Mouse (Mus musculus) kidney, embryonic 15.5 days (tissue): ENCODE measurements around the gene Olfr1494. TPM values are rescaled to one million over a fixed set of nuclear protein-coding genes. Genes with fewer than 3 reads are reported as not detected.

Source experiments
- ATAC-seq: fragments of 200-750 bp; cut with Nextera tagmentation; replicated peaks from 2 replicates; pipeline ENCODE4 v1.8.0; 2017; ENCODE audit warnings: moderate TSS enrichment; ENCODE audit not compliant: low FRiP score
- H3K27ac ChIP-seq: fragments of 300-500 bp; sonication (generic); 2 replicates; pipeline ENCODE4 v1.5.1; 2015; ENCODE audit warnings: mild to moderate bottlenecking, inconsistent platforms
- H3K27me3 ChIP-seq: fragments of 300-500 bp; sonication (generic); 2 replicates; pipeline ENCODE4 v1.6.1; 2015; ENCODE audit warnings: inconsistent platforms
- H3K36me3 ChIP-seq: fragments of 300-500 bp; sonication (generic); 2 replicates; pipeline ENCODE4 v1.6.1; 2015; ENCODE audit warnings: inconsistent platforms
- H3K4me1 ChIP-seq: fragments of 300-500 bp; sonication (generic); 2 replicates; pipeline ENCODE4 v1.6.1; 2015; ENCODE audit warnings: inconsistent platforms
- H3K4me2 ChIP-seq: fragments of 300-500 bp; sonication (generic); 2 replicates; pipeline ENCODE4 v1.6.1; 2015; ENCODE audit warnings: moderate library complexity, mild to moderate bottlenecking, inconsistent platforms
- H3K4me3 ChIP-seq: fragments of 300-500 bp; sonication (generic); replicated peaks from 2 replicates; pipeline ENCODE4 v1.5.1; 2015; ENCODE audit warnings: mild to moderate bottlenecking, inconsistent platforms
- H3K9ac ChIP-seq: fragments of 300-500 bp; sonication (generic); 2 replicates; pipeline ENCODE4 v1.6.1; 2015; ENCODE audit warnings: mild to moderate bottlenecking, inconsistent platforms
- H3K9me3 ChIP-seq: fragments of 300-500 bp; sonication (generic); replicated peaks from 2 replicates; pipeline ENCODE4 v1.6.1; 2016; ENCODE audit warnings: inconsistent platforms
- WGBS: fragments of 180-500 bp; shearing (Covaris S2); methylation state at CpG from one replicate; pipeline ENCODE4 v1.1.7; 2015; ENCODE audit warnings: mixed read lengths; 5-methylcytosine and 5-hydroxymethylcytosine counted together
- polyA plus RNA-seq: library from polyadenylated mRNA; unstranded; fragments of >200 nt; fragmentation: Nextera tagmentation; extraction: Ambion mirVana; gene quantifications from 2 replicates; pipeline ENCODE4 v1.2.1, GENCODE M21; 2015

Olfr1494 gene
- polyA plus RNA-seq = not detected in 2 replicates

DNA sequence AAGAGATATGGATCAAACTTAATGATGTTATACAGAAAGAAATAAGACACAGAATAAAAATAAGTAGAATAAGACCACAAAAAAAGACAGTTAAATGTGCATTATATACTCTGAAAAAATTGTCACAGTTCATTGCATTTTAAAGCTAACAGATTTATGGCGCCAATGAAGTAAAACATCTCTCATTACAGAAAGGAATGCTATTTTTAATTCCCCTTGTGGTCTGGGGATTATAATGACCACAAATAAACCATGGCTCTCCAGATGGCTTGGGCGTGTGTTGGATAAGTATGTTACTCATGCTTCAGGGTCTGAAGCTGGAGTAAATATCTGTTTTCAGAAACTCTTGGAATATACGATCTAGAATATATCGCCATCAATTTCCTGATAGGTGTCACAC is at the start of gene Olfr1494:
TSS of gene Olfr1494 (plus strand) at position 301 of the 400 bp plus-strand sequence.
- H3K9me3 ChIP-seq = no peaks in the 10 kb centered on the region
- 78% methylated on average over 4 of the region's 4 CpGs for WGBS
- H3K9ac ChIP-seq = no peak within 1 kb of the TSS
- H3K36me3 ChIP-seq = no peaks in the 10 kb centered on the region
- H3K4me1 ChIP-seq = no peaks in the 10 kb centered on the region
- H3K4me3 ChIP-seq = no peak within 1 kb of the TSS
- H3K4me2 ChIP-seq = no peak within 1 kb of the TSS
- H3K27me3 ChIP-seq = no peaks in the 10 kb centered on the region
- no peak for ATAC-seq
- H3K27ac ChIP-seq = no peak within 1 kb of the TSS

DNA sequence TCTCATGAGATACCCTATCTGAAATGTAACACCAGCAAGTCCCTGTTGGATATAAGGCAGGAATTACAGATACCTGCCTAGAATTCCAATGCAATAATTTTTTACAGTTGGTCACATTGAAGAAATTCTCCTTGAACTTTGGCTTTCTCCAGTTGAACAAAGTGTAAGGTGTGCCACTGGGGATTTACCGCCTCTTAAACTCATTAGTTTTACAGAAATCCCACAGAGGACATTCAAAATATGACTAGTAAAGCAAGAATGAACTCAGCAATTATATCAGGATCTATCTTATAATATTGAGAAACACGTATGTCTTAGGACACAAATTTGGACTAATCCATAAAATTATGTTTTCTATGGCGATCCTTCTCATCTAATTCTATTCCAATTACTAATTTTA is 42.6 kb upstream of the Olfr1494 start, which contains the start of gene Olfr1491:
TSS of gene Olfr1491 (plus strand) at position 301 of the 400 bp plus-strand sequence.
- Histone ChIP-seq H3K9me3 (no peaks in the 10 kb centered on the region), H3K9ac (no peak within 1 kb of the TSS), H3K4me3 (no peak within 1 kb of the TSS), H3K36me3 (no peaks in the 10 kb centered on the region), H3K27ac (no peak within 1 kb of the TSS), H3K4me2 (no peak within 1 kb of the TSS), H3K27me3 (no peaks in the 10 kb centered on the region), H3K4me1 (no peaks in the 10 kb centered on the region)
- WGBS = 81% methylated on average over 3 of the region's 3 CpGs
- ATAC-seq = no peak

DNA sequence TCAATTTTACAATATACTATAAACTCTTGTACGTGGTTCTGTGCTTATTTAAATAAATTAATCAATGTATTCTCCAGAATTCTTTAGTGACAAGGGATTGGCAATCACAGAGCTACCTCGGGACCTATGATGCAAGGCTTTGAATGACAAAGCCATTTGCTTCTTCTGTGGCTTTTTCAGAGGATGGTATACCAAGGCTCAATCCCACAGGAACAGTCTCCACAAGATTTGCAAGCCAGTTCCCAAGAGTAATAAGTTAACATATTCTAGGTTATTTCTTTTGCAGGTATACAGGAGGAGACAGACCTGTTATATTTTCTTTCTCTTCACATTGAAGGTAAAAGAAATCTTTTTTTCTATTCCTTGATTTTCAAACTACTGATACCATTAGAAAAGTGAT is 16.6 kb upstream of the Olfr1494 start, which contains the start of gene Olfr1493-ps1:
TSS of gene Olfr1493-ps1 (plus strand) at position 301 of the 400 bp plus-strand sequence.
- H3K4me3 ChIP-seq = no peak within 1 kb of the TSS
- no peaks in the 10 kb centered on the region for H3K36me3 ChIP-seq
- H3K4me2 ChIP-seq = no peak within 1 kb of the TSS
- H3K27me3 ChIP-seq = no peaks in the 10 kb centered on the region
- ATAC-seq = no peak
- 63% methylated on average over 2 of the region's 2 CpGs for WGBS
- no peak within 1 kb of the TSS for H3K27ac ChIP-seq
- no peaks in the 10 kb centered on the region for H3K9me3 ChIP-seq
- no peak within 1 kb of the TSS for H3K9ac ChIP-seq
- no peaks in the 10 kb centered on the region for H3K4me1 ChIP-seq

DNA sequence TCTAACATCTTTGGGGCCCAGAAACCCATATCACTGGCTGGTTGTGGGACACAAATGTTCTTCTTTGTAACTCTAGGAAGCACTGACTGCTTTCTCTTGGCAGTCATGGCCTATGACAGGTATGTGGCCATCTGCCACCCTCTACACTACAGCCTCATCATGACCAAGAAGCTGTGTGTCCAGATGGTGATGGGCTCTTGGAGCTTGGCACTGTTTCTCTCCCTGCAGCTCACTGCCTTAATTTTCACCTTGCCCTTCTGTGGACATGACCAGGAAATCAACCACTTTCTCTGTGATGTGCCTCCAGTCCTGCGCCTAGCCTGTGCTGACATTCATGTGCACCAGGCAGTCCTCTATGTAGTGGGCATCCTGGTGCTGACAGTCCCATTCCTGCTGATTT is 9.8 kb downstream of the Olfr1494 start:
- Histone ChIP-seq H3K9ac (no peak overlapping the region), H3K4me2 (no peak overlapping the region), H3K4me1 (no peaks in the 10 kb centered on the region), H3K27me3 (no peaks in the 10 kb centered on the region), H3K4me3 (no peak overlapping the region), H3K27ac (no peak overlapping the region), H3K36me3 (no peaks in the 10 kb centered on the region), H3K9me3 (no peaks in the 10 kb centered on the region)
- 97% methylated on average over 1 of the region's 1 CpGs for WGBS
- ATAC-seq = no peak

DNA sequence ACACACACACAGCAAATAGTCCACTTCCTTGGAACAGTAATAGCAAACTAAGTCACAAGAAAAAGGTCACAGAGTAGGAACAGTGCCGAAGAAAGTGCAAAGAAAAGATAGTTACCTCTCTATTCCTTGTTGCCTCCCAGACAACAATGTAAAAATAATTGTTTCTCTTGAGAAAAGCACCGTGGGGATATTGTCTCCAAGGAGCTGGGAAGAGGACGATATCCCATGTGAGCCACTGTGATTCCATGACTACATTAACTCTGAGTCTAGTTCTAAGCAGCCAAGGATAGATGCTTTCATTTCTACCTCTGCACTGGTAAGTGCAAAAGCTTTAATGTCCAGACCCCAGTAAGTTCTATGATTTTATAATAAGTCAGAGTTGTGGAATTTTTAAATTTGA is 24.8 kb downstream of the Olfr1494 start, which contains the start of gene Olfr1495:
TSS of gene Olfr1495 (plus strand) at position 301 of the 400 bp plus-strand sequence.
- H3K27me3 ChIP-seq = no peaks in the 10 kb centered on the region
- ATAC-seq = no peak
- WGBS = 85% methylated on average over 3 of the region's 3 CpGs

DNA sequence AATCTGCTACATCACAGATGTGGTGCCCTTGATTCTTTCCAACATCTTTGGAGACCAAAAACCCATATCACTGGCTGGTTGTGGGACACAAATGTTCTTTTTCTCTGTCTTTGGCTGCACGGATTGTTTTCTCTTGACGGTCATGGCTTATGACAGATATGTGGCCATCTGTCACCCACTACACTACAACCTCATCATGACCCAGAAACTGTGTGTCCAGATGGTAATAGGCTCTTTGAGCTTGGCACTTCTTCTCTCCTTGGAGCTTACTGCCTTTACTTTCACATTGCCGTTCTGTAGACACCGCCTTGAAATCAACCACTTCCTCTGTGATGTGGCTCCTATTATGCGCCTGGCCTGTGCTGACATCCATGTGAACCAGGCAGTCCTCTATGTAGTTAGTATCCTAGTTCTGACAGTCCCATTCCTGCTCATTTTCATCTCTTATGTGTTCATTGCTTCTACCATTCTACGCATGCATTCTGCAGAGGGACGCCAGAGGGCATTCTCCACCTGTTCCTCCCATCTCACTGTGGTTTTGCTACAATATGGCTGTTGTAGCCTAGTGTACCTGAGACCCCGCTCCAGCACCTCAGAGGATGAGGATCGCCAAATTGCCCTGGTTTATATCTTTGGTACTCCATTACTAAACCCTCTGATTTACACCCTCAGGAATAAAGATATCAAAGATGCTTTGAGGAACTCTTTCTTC is 29.2 kb downstream of the Olfr1494 start:
- 89% methylated on average over 9 of the region's 9 CpGs for WGBS
- ATAC-seq = no peak

More for the DNA sequence above, 24.8 kb downstream of the Olfr1494 start, which contains the start of gene Olfr1495:
- Histone ChIP-seq H3K36me3 (no peaks in the 10 kb centered on the region), H3K27ac (no peak within 1 kb of the TSS), H3K4me2 (no peak within 1 kb of the TSS), H3K4me1 (no peaks in the 10 kb centered on the region), H3K9me3 (no peaks in the 10 kb centered on the region), H3K4me3 (no peak within 1 kb of the TSS), H3K9ac (no peak within 1 kb of the TSS)

DNA sequence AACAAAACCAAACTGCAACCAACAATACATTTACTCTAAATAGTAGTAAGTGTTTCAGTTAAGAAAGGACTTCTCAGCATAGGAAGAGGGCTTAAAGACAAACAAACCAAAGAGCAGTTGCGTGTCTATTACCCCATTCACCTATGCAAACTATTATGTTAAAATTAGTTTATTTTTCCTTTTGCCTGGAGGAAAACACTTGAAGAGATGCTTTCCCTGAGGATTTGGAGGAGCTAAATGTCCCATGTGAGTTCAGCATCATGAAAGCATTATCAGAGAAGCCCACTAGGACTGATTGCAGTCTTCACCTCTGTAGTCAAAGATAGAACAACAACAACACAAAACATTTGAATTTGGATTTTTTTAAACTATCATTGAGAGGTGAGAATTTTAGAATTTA is 38.0 kb downstream of the Olfr1494 start, which contains the start of gene Olfr1496:
TSS of gene Olfr1496 (plus strand) at position 301 of the 400 bp plus-strand sequence.
- H3K27ac ChIP-seq = no peak within 1 kb of the TSS
- no peaks in the 10 kb centered on the region for H3K27me3 ChIP-seq
- no peak for ATAC-seq
- H3K36me3 ChIP-seq = no peaks in the 10 kb centered on the region
- WGBS = 89% methylated on average over 1 of the region's 1 CpGs
- H3K4me3 ChIP-seq = no peak within 1 kb of the TSS
- H3K4me2 ChIP-seq = no peak within 1 kb of the TSS
- no peak within 1 kb of the TSS for H3K9ac ChIP-seq
- no peaks in the 10 kb centered on the region for H3K4me1 ChIP-seq
- H3K9me3 ChIP-seq = no peaks in the 10 kb centered on the region

More for the DNA sequence above, 29.2 kb downstream of the Olfr1494 start:
- Histone ChIP-seq H3K4me3 (no peak overlapping the region), H3K9me3 (no peaks in the 10 kb centered on the region), H3K27ac (no peak overlapping the region), H3K36me3 (no peaks in the 10 kb centered on the region), H3K4me2 (no peak overlapping the region), H3K4me1 (no peaks in the 10 kb centered on the region), H3K9ac (no peak overlapping the region), H3K27me3 (no peaks in the 10 kb centered on the region)

DNA sequence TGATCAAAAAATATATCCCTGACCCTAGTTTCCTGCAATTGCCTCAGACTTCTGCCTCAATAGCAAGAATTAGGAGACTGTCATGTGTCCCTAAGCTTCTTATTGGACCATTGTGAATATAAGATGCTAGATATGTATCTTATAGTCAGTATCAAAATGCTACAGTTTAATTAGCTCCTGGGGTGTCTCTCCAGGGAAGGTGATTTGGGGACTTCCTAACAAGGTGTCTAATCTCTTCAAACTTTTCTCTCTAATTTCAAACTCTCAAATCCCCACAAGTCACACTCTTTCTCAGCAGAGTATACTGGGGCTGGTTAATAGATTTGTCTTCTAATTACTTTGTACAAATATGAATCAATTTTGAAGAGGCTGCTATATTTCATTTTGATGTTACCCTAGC is 58.6 kb downstream of the Olfr1494 start, which contains the start of gene Olfr1497:
TSS of gene Olfr1497 (minus strand) at position 101 of the 400 bp plus-strand sequence.
- ATAC-seq = no peak
- H3K9ac ChIP-seq = no peak within 1 kb of the TSS
- no peaks in the 10 kb centered on the region for H3K4me1 ChIP-seq
- no peak within 1 kb of the TSS for H3K4me3 ChIP-seq
- H3K9me3 ChIP-seq = no peaks in the 10 kb centered on the region
- H3K4me2 ChIP-seq = no peak within 1 kb of the TSS
- H3K27ac ChIP-seq = no peak within 1 kb of the TSS
- H3K27me3 ChIP-seq = no peaks in the 10 kb centered on the region
- no peaks in the 10 kb centered on the region for H3K36me3 ChIP-seq

Other genes starting within 250 kb of the Olfr1494 start
- not detected in 2 replicates for gene Olfr1477, start 239.2 kb upstream of the Olfr1494 start, polyA plus RNA-seq
- not detected in 2 replicates for gene Olfr1480, start 211.8 kb upstream of the Olfr1494 start, polyA plus RNA-seq
- gene Olfr1484, start 156.2 kb upstream of the Olfr1494 start, polyA plus RNA-seq = not detected in 2 replicates
- not detected in 2 replicates for gene Olfr1487, start 122.4 kb upstream of the Olfr1494 start, polyA plus RNA-seq
- gene Olfr1489, start 108.1 kb upstream of the Olfr1494 start, polyA plus RNA-seq = not detected in 2 replicates
- not detected in 2 replicates for gene Olfr1490, start 88.6 kb upstream of the Olfr1494 start, polyA plus RNA-seq
- not detected in 2 replicates for gene Olfr1491, start 42.5 kb upstream of the Olfr1494 start, polyA plus RNA-seq
- gene Olfr1493-ps1, start 16.4 kb upstream of the Olfr1494 start, polyA plus RNA-seq = not detected in 2 replicates
- gene Olfr1495, start 24.9 kb downstream of the Olfr1494 start, polyA plus RNA-seq = not detected in 2 replicates
- not detected in 2 replicates for gene Olfr1496, start 38.1 kb downstream of the Olfr1494 start, polyA plus RNA-seq
- gene Olfr1497, start 58.5 kb downstream of the Olfr1494 start, polyA plus RNA-seq = not detected in 2 replicates
- not detected in 2 replicates for gene Olfr1499, start 79.7 kb downstream of the Olfr1494 start, polyA plus RNA-seq
- not detected in 2 replicates for gene Olfr1500, start 90.8 kb downstream of the Olfr1494 start, polyA plus RNA-seq
- gene Olfr1501, start 111.0 kb downstream of the Olfr1494 start, polyA plus RNA-seq = not detected in 2 replicates
- not detected in 2 replicates for gene Olfr1502, start 122.1 kb downstream of the Olfr1494 start, polyA plus RNA-seq
- gene Olfr1504, start 158.2 kb downstream of the Olfr1494 start, polyA plus RNA-seq = not detected in 2 replicates
- gene Olfr1505, start 173.8 kb downstream of the Olfr1494 start, polyA plus RNA-seq = not detected in 2 replicates